Mouse (Mus musculus) C2C12 (cell line): ENCODE measurements at regions not wholly inside any gene's neighbourhood (a gene's known extent, or its start where the extent isn't known, plus 50 kb on each side); places are given as distances from the start of the nearest gene placed in this dataset.

Experiments
- CTCF ChIP-seq: IDR thresholded peaks from one replicate; pipeline ENCODE4 v1.5.1; 2011; ENCODE audit not compliant: control insufficient read depth, insufficient read depth, insufficient read length
- MAX ChIP-seq: IDR thresholded peaks from one replicate; pipeline ENCODE4 v1.6.1; 2011; ENCODE audit warnings: mild to moderate bottlenecking, control low read depth
- MYOD1 ChIP-seq: IDR thresholded peaks from one replicate; pipeline ENCODE4 v1.6.1; 2011; ENCODE audit warnings: low read depth; ENCODE audit not compliant: control insufficient read depth, insufficient read length
- MYOG ChIP-seq: IDR thresholded peaks from one replicate; pipeline ENCODE4 v1.6.1; 2011; ENCODE audit not compliant: control insufficient read depth, insufficient read length; ENCODE audit errors: extremely low read depth

- TF ChIP-seq MYOG: no peak
- TF ChIP-seq CTCF: no peak
- TF ChIP-seq MAX: no peak
- no peak for TF ChIP-seq MYOD1
Observed at GRCm38 (mm10) chr10:43722711-43723614, 144.9 kb downstream of the Cd24a start.
